ENCODE assay signal across 15 mouse cellular contexts in the genomic region with DNA sequence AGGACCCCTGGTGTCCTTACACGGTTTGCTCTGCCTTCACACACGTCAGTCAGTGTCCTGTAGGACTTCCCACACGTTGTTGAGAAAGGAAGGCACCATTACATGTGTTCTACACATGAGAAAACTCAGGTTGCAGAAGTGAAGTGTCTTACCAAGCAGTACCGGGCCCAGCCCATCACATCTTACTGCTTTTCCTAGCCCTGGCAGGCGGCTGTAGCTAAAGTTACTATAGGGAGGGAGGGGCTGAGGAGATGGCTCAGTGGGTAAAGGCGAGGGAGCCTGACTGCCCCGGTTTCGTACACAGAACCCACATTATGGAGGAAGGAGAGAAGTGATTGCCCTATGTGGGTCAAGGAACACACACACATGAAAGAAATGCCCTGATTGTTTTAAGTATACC.
A peak's percentile ranks its signal among the peaks of the same experiment; 100 is the strongest.
DNase-seq lines count a peak whose midpoint lies in the region; ATAC-seq and TF ChIP-seq lines count a peak whose summit lies in the region.
"Had no signal": no experiment of that assay in that cellular context is flagged by ENCODE, and none has a peak within 500 bp of the region (broad histone marks: within the 10 kb centered on the region; RNA-seq: fewer than 3 reads in every experiment).

No protein-coding gene starts in this region.

- no peak overlapping the region for H3K4me2 ChIP-seq in heart, embryonic 16.5 days (ENCODE audit: low read depth, low read length)
- H3K4me2 ChIP-seq: forebrain, embryonic 13.5 days; hindbrain, embryonic 15.5 days; limb, embryonic 15.5 days had no signal

- H3K36me3 ChIP-seq in heart, embryonic 16.5 days (ENCODE audit: control insufficient read depth, insufficient read depth) = no peaks in the 10 kb centered on the region
- H3K36me3 ChIP-seq in spleen, adult 2 months (ENCODE audit: control insufficient read depth, insufficient read depth, low read length) = no peaks in the 10 kb centered on the region
- H3K36me3 ChIP-seq: embryonic facial prominence, embryonic 10.5 days; hindbrain, embryonic 15.5 days; limb, embryonic 15.5 days had no signal

- TF ChIP-seq POLR2A in spleen, adult 2 months (IDR thresholded peaks at IDR 0.05; ENCODE audit: low read depth, low read length) = no peak

- no peaks in the 10 kb centered on the region for H3K9me3 ChIP-seq in heart, embryonic 16.5 days (replicated peaks; ENCODE audit: control insufficient read depth, low read length)
- H3K9me3 ChIP-seq: embryonic facial prominence, embryonic 10.5 days; forebrain, embryonic 13.5 days; hindbrain, embryonic 15.5 days; limb, embryonic 15.5 days; megakaryocyte, embryonic 14.5 days had no signal

- no peak overlapping the region for H3K4me3 ChIP-seq in gastrocnemius, adult 2 months
- H3K4me3 ChIP-seq in heart, embryonic 16.5 days (ENCODE audit: low read length) = no peak overlapping the region
- H3K4me3 ChIP-seq in spleen, adult 2 months (ENCODE audit: extremely low read depth, insufficient read depth, insufficient read length) = no peak overlapping the region
- H3K4me3 ChIP-seq: embryonic facial prominence, embryonic 10.5 days; forebrain, embryonic 13.5 days; hindbrain, embryonic 15.5 days; limb, embryonic 15.5 days; megakaryocyte, embryonic 14.5 days had no signal

- ATAC-seq in heart, embryonic 16.5 days (replicated peaks; ENCODE audit: extremely low read depth, insufficient read depth, low FRiP score) = no peak
- ATAC-seq: forebrain, embryonic 13.5 days had no signal

- peaks cover 39% of the 10 kb centered on the region for H3K4me1 ChIP-seq in heart, embryonic 16.5 days (ENCODE audit: control insufficient read depth, insufficient read depth, low read length)
- peaks cover 41% of the 10 kb centered on the region; the same call in 1 of the 2 replicates for H3K4me1 ChIP-seq in spleen, adult 2 months (ENCODE audit: control insufficient read depth, insufficient read depth, insufficient read length)

- no peak overlapping the region for H3K9ac ChIP-seq in heart, embryonic 16.5 days (ENCODE audit: low read length)
- H3K9ac ChIP-seq: forebrain, embryonic 13.5 days; hindbrain, embryonic 15.5 days; limb, embryonic 15.5 days had no signal

- 79% methylated on average over 8 of the region's 8 CpGs for WGBS in heart, embryonic 16.5 days
- WGBS in spleen, adult 2 months = 50% methylated on average over 8 of the region's 8 CpGs

- DNase-seq in gastrocnemius, adult 2 months = no peak
- no peak for DNase-seq in gastrocnemius, postnatal 36 days
- no peak for DNase-seq in heart, adult 8-10 months (ENCODE audit: low spot score)
- no peak for DNase-seq in spleen, adult 2 months (ENCODE audit: low read depth in 1 of 2, low spot score in 2 of 2)
- no peak for DNase-seq in spleen, adult 18-20 months
- DNase-seq in induced T-regulatory cell, adult 2 months (ENCODE audit: low read depth) = peak; percentile 74
- DNase-seq in right cerebral cortex, postnatal 4 days = no peak
- DNase-seq: cerebellum, adult 2 months; gastrocnemius, postnatal 10 days had no signal

- peak overlapping the region; percentile 84 for H3K27ac ChIP-seq in gastrocnemius, adult 2 months
- peak overlapping the region; percentile 0; the same call in 1 of the 2 replicates for H3K27ac ChIP-seq in heart, embryonic 16.5 days (ENCODE audit: low read length)
- peak overlapping the region; percentile 10; the same call in 1 of the 2 replicates for H3K27ac ChIP-seq in spleen, adult 2 months (ENCODE audit: insufficient read depth, low read length)
- H3K27ac ChIP-seq: forebrain, embryonic 13.5 days; hindbrain, embryonic 15.5 days; limb, embryonic 15.5 days had no signal

- TF ChIP-seq CTCF in gastrocnemius, adult 2 months (IDR thresholded peaks at IDR 0.05) = no peak
- TF ChIP-seq CTCF in spleen, adult 2 months (IDR thresholded peaks at IDR 0.05; ENCODE audit: extremely low read depth, insufficient read depth, insufficient read length, insufficient replicate concordance) = no peak

- H3K27me3 ChIP-seq in heart, embryonic 16.5 days (ENCODE audit: control insufficient read depth, insufficient read depth, low read length) = no peaks in the 10 kb centered on the region
- no peaks in the 10 kb centered on the region for H3K27me3 ChIP-seq in spleen, adult 2 months (ENCODE audit: control insufficient read depth, insufficient read depth, low read length)
- H3K27me3 ChIP-seq: forebrain, embryonic 13.5 days; hindbrain, embryonic 15.5 days; limb, embryonic 15.5 days had no signal

- intact Hi-C loops in gastrocnemius, adult 2 months (cut with DNase I) = no loop called here
- intact Hi-C loops in gastrocnemius, postnatal 36 days (cut with DNase I) = no loop called here

Comparison
In these comparisons a context has a peak if more than half of its experiments do, and no peak if none do; other contexts are left out.
1. H3K27ac ChIP-seq: peak in every context shown above with its lines; median percentile 84 in gastrocnemius, adult 2 months; 10 in spleen, adult 2 months; 0 in heart, embryonic 16.5 days.